Mouse (Mus musculus) testis, adult 2 months (tissue): ENCODE measurements around the gene Trpv2. TPM values are rescaled to one million over a fixed set of nuclear protein-coding genes. Genes with fewer than 3 reads are reported as not detected.
A peak's percentile ranks its signal among the peaks of the same experiment; 100 is the strongest.

Source experiments
- H3K27ac ChIP-seq: fragments of 200-500 bp; 2 replicates; pipeline ENCODE4 v1.5.1; 2012; ENCODE audit warnings: low read depth, low read length; ENCODE audit not compliant: control insufficient read depth, insufficient read depth
- H3K27me3 ChIP-seq: fragments of 200-500 bp; 2 replicates; pipeline ENCODE4 v1.6.1; 2012; ENCODE audit warnings: mild to moderate bottlenecking, low read length, moderate library complexity; ENCODE audit not compliant: control insufficient read depth, insufficient read depth
- H3K36me3 ChIP-seq: fragments of 200-500 bp; 2 replicates; pipeline ENCODE4 v1.6.1; 2012; ENCODE audit warnings: mild to moderate bottlenecking, low read length; ENCODE audit not compliant: control insufficient read depth, insufficient read depth
- H3K4me1 ChIP-seq: fragments of 200-500 bp; 2 replicates; pipeline ENCODE4 v1.6.1; 2012; ENCODE audit warnings: low read length; ENCODE audit not compliant: control insufficient read depth, insufficient read depth
- H3K4me3 ChIP-seq: fragments of 200-500 bp; 2 replicates; pipeline ENCODE4 v1.5.1; 2012; ENCODE audit warnings: low read depth, mild to moderate bottlenecking, low read length, moderate library complexity, mixed read lengths; ENCODE audit not compliant: control insufficient read depth
- CTCF ChIP-seq: fragments of 200-500 bp; IDR thresholded peaks from 2 replicates; pipeline ENCODE4 v1.5.1; 2012; ENCODE audit warnings: low read depth, mild to moderate bottlenecking, inconsistent platforms, low read length, moderate library complexity; ENCODE audit not compliant: control insufficient read depth, insufficient read depth, insufficient replicate concordance
- POLR2A ChIP-seq: fragments of 200-500 bp; IDR thresholded peaks from 2 replicates; pipeline ENCODE4 v1.6.1; 2012; ENCODE audit warnings: low read depth, mild to moderate bottlenecking, inconsistent platforms, low read length, moderate library complexity; ENCODE audit not compliant: control insufficient read depth
- polyA plus RNA-seq: library from polyadenylated mRNA; depleted of rRNA; stranded (reverse); fragments of >200 nt; gene quantifications from 2 replicates; pipeline ENCODE4 v1.2.3, GENCODE M21; 2012

Trpv2 gene
- polyA plus RNA-seq, 1 experiment: 0.67 TPM

DNA sequence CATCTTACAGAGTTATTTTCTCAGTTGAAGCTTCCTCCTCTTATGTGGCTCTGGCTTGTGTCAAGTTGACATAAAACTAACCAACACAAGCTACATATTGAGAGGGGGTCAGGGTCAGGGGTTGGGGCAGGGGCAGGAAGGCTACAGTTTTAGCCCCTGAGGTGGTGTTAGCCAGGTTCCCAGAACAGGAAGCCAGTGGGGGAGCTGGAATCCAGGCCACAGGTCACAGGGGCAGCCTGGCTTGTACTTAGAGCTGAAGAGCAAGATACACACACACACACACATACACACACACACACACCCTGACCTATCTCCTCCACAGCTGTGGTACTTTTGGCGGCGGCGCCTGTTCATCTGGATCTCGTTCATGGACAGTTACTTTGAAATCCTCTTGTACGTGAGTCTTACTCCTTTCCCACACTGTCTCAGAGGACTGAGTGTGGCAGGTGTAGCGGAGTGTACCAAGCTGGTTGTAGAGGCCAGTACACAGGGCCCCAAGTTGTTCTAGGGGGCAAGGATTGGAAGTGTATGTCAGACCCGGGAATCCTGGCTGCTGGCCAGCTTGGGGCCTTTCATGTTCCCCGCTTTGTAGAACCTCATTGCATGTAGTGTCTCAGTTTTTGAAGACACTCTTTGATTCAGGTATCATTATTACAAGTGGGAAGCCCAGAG, 17.8 kb downstream of the Trpv2 start:
- no peaks in the 10 kb centered on the region for H3K4me1 ChIP-seq
- TF ChIP-seq POLR2A (no peak), CTCF (no peak)
- H3K36me3 ChIP-seq: no peaks in the 10 kb centered on the region
- H3K27ac ChIP-seq: no peak overlapping the region
- H3K27me3 ChIP-seq: no peaks in the 10 kb centered on the region
- no peak overlapping the region for H3K4me3 ChIP-seq

DNA sequence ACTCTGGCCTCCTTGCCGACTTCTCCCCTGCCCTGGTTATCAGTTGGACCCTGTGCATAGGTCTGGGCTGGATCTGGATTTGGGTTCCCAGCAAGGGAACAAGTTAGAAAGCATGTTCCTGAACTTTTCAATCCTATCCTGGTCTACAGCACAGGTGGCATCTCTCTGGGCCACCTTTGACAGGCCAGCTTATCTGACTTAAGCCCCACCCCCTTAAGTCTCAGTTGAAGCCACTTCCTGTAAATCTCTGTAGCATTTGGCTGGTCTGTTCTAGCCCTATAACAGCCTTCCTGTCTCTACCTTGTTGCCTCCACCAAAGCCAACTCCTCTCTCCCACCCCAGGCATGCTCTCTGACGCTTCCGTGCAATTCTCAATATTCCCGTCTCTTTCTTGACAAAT, 24.3 kb downstream of the Trpv2 start:
- Histone ChIP-seq H3K27me3 (no peaks in the 10 kb centered on the region), H3K36me3 (no peaks in the 10 kb centered on the region), H3K4me3 (no peak overlapping the region), H3K27ac (no peak overlapping the region), H3K4me1 (peaks cover 2% of the 10 kb centered on the region; the same call in 1 of the 2 replicates)
- TF ChIP-seq POLR2A (no peak), CTCF (no peak)

DNA sequence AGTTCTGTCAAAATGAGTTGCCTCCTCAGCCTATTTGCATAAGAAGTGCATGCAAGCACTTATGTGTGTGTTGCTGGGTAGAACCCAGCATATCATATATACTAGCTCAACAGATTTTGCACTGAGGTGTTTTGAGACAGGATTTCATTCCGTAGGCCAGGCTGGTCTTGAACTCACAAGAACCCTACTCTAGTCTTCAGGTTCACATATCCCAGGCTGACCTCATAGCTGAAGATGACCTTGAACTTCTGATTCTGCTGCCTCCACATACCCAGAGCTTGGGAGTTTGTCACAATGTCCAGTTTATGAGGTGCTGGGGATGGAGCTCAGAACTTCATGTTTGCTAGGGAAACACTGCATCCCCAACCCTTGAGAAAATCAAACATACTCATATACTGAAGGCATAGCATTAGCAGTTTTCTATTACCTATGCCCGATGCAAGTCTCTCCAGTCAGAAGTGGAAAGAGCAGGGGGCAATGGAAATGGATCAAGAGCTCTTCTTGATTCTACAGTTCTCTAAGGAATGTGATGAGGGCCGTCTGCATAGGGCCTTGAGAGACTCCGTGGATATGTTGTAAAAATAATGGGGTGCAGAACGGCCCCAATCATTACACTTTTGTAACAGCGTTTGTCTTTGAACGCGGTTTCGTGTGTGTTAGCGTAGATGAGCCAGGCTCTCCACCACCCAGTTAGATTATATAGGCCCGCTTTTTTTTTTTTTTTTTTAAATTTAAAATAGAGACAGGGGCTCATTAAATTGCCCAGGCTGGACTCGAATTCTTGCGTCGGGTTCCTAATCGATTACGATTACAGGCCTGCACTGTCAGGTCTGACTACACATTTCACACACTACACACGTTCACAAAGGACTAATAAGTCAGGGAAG, 27.7 kb downstream of the Trpv2 start:
- no peak for TF ChIP-seq POLR2A
- TF ChIP-seq CTCF: no peak
- H3K27ac ChIP-seq: peak overlapping the region; percentile 88

DNA sequence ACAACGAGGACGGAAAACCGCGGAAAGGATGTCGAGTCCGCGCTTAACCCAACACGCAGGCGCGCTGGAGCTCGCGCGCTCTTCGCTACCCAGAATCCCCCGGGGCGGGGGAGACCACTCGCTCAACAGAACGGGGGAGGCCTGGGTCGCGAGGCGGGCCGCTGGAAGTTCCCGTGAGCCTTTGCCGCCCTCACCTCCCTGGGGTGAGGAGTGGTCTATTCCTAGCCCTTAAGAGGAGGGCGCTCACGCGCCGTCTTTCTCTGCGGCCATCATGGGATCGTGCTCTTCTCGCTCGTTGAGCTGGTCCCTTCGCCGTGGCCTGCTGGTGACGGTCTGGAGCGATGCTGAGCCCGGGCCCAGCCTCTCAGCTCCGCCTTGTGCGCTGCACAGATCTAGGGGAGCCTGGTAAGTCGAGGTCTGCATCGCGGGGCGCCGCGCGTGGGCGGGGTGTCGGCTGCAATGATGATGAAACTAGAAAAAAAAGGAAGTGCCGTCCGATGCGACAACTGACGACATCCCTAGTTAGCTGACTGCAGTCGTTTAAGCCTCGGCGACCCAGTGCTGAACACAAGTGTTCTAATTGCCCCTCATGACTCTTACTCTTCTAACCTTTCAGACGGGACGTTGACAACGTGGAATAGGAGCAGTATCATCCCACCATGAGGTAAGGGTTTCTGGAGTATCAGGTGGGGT, 28.5 kb downstream of the Trpv2 start:
- peak overlapping the region; percentile 99 for H3K4me3 ChIP-seq
- peaks cover 2% of the 10 kb centered on the region; the same call in 1 of the 2 replicates for H3K4me1 ChIP-seq
- TF ChIP-seq POLR2A: peak; percentile 100
- no peak for TF ChIP-seq CTCF
- H3K36me3 ChIP-seq: peaks cover 4% of the 10 kb centered on the region
- H3K27ac ChIP-seq: peak overlapping the region; percentile 98
- H3K27me3 ChIP-seq: no peaks in the 10 kb centered on the region

More for the DNA sequence above, 27.7 kb downstream of the Trpv2 start:
- Histone ChIP-seq H3K36me3 (peaks cover 4% of the 10 kb centered on the region), H3K4me3 (peak overlapping the region; percentile 99), H3K27me3 (no peaks in the 10 kb centered on the region), H3K4me1 (peaks cover 2% of the 10 kb centered on the region; the same call in 1 of the 2 replicates)

DNA sequence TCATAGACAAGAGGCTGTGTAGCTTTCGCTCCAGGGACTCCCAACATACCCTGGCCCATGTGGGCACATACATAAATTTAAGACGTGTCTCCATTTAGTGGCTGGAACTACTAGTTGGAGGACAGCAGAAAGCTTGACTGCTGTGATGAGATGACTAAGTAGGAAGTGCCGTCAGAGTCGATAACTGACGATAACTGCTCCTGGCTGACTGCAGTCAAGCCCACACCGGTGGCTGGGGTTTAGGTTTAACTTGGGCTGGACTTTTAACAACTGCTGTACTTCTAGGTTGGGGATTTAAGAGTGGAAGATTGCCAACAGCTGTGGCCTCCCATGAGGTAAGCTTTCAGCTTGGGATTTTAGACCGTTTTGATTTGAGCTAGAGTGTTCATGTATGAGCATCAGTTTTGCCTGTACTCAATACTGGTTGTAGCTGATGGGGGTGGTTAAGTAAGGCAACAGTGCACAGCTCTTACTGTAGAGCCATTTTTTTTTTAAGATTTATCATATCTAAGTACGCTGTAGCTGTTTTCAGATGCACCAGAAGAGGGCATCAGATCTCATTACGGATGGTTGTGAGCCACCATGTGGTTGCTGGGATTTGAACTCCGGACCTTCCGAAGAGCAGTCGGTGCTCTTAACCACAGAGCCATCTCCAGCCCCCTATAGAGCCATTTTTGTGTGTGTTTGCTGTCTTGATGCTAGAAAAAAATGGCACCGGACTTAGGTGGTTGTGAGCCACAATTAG, 29.2 kb downstream of the Trpv2 start:
- Histone ChIP-seq H3K36me3 (peaks cover 4% of the 10 kb centered on the region), H3K4me3 (peak overlapping the region; percentile 99), H3K27me3 (no peaks in the 10 kb centered on the region), H3K27ac (peak overlapping the region; percentile 98), H3K4me1 (peaks cover 2% of the 10 kb centered on the region; the same call in 1 of the 2 replicates)
- TF ChIP-seq CTCF (no peak), POLR2A (no peak)

DNA sequence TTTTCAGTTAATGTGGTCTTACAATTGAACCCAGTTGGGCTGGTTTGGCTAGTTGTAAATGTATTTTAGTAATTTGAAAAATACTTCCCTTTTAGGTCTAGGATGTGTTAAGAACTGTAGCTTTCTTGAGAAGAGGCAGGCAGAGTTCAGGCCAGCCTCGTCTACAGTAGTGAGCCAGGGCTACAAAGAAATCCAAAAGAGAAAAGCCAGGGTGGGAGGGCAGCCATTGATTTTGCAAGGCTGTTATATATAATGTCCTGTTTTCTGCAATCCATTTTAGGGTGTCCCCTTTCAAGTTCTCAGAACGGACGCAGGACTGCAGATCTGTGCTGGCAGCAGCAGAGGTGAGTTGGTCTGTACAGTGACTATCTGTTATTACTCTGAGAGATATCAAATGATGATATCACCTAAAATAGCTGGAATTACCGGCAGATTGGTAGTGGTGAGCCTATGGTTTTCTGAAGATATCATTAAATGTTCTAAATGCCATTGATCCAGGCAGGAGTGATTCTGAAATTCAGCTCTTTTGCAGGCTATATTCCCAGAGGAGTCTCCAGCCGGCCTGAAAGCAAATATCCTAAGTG, 29.9 kb downstream of the Trpv2 start:
- Histone ChIP-seq H3K27ac (no peak overlapping the region), H3K4me3 (peak overlapping the region; percentile 99), H3K36me3 (peaks cover 4% of the 10 kb centered on the region), H3K27me3 (no peaks in the 10 kb centered on the region), H3K4me1 (peaks cover 2% of the 10 kb centered on the region; the same call in 1 of the 2 replicates)
- TF ChIP-seq CTCF: no peak
